Mouse (Mus musculus): ENCODE measurements at regions not wholly inside any gene's neighbourhood (a gene's known extent, or its start where the extent isn't known, plus 50 kb on each side); places are given as distances from the start of the nearest gene placed in this dataset.

DNA sequence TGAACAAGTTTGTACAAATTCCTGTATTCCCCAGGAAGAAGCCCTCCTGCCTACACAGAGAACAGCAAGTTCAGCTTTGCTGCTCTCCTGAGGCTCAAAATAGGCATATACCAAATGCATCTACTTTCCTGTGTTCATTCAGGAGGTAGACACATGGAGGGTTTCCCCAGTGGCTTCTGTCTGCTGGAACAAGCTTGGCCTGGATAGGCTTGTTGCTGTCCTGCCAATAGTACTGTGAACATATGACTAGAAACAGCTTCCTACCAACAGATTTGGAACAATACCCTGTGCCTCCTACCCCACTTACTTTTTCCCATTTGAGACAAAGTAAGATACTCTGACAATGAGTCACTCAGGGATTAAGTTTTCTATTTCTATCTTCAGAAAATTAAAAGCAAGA, 93.8 kb upstream of the Wdpcp start:
- in situ Hi-C loops (cut with MboI, MseI) = no loop called here

DNA sequence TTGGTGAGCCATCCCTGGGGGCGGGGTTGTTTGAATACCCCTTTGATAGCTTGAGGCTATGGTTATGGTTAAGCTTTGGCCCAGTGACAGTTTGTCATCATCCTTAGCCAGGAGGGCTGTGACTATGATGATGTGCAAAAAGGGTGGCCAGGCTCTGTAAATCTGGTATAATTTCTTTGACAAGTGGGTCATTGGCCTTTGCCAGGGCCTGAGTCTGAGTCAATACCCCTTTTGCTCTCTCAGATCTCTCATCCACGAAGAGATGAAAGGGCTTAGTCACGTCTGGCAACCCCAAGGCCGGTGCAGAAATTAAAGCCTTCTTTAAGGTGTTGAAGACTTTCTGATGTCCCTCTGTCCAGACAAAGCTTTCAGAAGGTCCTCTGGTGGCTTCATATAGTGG, 99.7 kb upstream of the Ugp2 start:
- in situ Hi-C loops (cut with MboI, MseI) = no loop called here

DNA sequence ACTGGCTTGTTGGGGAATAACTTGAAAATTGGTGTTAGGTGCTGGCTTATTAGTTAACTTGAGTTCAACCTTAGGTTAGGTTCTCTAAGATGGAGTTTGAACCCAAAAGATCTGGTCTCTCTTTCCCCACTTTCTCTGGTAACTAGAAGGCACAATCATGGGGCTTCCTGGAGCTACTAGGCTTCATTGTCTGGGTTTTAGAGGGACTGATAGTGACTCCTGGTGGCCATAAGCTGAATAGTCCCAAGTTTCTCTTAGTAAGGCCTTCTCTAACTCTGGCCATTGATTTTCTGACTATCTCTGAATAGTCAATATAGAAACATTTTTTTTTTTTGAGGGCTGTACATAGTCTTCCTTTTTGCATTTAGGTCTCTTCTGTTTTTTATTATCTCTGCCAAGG, 97.5 kb upstream of the Ugp2 start:
- in situ Hi-C loops (cut with MboI, MseI) = loop anchor here (10.0 kb wide), 2 partner anchors 424 to 684 kb away; no protein-coding TSS in a partner anchor

DNA sequence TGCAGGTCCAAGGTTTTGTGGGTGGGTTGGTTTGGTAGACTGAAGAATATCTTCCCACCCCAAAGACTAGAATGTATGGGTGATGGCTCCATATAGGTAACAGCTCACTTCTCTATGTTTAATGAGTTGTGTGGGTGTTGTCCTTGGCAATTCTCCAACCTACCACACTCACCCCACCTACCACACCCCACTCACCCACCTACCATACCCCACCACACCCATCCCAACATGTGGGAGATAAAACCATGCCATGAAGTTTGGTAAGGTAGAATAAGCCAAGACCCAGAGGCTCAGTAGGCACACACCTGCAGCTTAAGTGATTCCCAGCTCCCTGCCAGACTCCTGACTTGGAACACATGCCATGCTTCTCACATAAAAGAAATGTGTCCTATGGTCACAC, 89.0 kb upstream of the Ugp2 start:
- in situ Hi-C loops (cut with MboI, MseI) = loop anchor here (5.0 to 10.0 kb wide), 3 partner anchors 153 to 675 kb away; no protein-coding TSS in a partner anchor

DNA sequence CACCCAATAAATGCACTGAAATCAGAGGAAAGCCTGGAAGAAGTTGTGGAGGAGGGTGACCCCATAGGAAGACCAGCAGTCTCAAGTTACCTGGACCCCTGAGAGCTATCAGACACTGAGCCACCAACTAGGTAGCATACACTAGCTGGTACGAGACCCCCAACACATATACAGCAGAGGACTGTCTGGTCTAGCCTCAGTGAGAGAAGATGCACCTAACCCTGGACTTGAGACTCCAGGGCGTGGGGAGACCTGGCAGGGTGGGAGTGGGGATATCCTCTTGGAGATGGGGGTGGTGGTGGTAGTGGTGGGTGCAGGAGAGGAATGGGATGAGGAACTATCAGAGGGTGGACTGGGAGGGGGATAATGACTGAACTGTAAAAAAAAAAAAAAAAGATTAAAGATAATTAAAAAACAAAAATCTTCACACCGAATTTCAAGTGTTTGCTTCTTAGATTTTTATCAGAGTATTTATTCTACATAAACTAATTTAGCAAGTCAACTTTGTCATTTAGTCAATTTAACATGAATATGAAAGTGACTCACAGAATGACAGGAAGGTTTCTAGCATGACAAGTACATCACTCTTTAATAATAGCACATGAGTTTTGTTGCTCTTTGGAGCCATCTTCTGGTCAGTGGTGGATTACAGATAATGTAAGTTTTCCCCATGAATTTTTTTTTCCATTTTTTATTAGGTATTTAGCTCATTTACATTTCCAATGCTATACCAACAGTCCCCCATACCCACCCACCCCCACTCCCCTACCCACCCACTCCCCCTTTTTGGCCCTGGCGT, 82.5 kb upstream of the Ugp2 start:
- in situ Hi-C loops (cut with MboI, MseI) = loop anchor here in 1 of 2 experiments (10.0 kb wide), 1 partner anchor 659 kb away; no protein-coding TSS in a partner anchor

DNA sequence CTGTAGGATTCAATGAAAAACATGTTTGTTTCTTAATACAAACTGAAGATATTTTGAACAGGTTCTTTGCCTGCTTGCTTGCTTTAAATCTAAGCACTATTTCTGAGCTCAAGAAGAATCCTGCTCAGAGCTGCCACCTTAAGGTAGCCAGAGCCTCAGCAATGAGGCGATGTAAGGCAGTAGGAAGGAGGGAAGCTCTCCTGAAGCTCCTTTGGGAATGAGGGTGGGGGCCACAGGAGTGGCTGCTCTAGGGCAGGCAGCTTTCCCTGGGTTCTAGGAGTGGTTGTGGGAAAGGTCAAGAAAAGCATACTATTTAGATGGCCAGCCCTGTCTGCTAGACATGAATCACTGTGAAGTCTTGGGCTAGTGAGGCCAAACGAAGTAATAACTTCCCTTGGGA, 62.7 kb upstream of the Ugp2 start:
- in situ Hi-C loops (cut with MboI, MseI) = no loop called here

DNA sequence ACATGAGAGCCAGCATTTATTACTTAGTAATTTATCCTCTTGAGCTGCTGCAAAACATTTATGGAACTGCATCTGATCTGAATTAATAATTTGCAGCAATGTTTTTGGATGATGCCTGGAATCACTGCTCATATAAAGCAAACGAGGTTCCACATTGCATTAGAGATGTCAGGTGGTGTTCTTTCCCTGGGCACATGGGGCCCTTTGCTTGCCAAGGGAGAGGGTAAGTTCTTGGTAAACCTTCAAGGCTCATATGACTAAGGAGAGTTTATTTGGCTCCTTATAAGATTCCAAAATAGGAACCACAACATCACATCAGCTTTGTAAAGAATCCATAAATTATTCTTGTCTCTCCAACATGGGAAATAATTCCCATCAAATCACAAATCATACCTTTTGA, 59.0 kb upstream of the Ugp2 start:
- in situ Hi-C loops (cut with MboI, MseI) = no loop called here

DNA sequence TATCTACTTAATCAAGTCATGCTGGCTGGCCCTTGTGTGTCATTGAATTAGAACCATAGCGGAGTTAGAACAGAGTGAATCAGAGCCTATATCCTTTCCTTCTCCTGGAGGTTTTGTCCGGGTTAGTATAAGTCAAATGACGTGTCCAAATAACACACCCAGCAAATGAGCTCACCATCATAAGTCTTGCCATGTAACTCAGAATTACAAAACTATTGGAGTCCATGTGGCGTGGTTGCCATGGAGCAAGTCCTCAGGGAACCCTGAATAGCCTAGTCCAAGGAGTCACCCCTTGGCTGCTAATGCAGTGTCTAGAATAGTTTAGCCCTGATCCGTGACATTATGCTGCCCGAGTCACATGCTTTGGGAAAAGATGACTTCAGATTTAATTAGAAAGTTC, 57.7 kb upstream of the Ugp2 start:
- in situ Hi-C loops (cut with MboI, MseI) = no loop called here

DNA sequence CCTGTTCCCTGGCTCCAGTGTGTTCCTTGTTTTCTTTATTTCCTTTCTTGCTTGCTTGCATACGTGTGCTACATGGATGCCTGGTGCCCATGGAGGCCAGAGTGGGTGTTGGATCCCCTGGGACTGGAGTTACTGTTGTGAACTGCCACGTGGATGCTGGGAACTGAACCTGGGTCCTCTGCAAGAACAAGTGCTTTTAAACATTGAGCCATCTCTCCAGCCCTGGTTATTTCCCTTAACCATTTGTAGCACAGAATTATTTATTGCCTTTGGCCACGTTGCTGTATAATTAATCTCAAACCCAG, 57.0 kb upstream of the Ugp2 start:
- in situ Hi-C loops (cut with MboI, MseI) = no loop called here

DNA sequence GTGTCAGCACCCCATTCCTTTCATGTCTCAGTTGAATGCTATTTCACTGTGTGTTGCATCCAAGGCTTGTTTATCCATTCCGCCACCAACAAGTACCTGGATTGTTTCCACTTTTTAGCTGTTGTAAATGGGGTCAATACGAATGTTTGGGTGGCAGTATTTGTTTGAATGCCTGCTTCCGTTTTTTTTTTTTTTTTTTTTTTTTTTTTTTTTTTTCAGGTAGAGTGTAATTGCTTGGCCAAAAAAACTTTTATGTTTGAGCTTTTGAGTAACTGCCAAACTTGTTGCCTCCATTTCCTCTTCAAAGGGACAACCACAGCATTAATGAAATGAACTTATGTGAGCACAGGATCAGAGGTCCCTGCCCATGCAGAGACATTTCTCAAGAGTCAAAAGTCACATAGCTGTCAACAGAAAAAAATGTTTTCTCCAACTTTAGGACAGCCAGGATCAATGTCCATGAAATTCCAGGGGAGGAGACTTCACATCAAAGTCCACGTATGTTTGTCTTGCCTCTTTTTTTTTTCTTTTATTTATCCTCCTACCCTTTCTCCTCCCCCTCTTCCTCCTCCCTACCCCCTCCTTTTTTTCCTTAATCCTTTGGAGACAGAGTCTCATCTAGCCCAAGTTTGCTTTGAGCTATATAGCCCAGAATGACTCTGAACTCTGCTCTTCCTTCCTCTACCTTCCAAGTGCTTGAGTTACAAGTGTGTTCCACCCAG, 56.5 kb upstream of the Ugp2 start:
- in situ Hi-C loops (cut with MboI, MseI) = no loop called here

DNA sequence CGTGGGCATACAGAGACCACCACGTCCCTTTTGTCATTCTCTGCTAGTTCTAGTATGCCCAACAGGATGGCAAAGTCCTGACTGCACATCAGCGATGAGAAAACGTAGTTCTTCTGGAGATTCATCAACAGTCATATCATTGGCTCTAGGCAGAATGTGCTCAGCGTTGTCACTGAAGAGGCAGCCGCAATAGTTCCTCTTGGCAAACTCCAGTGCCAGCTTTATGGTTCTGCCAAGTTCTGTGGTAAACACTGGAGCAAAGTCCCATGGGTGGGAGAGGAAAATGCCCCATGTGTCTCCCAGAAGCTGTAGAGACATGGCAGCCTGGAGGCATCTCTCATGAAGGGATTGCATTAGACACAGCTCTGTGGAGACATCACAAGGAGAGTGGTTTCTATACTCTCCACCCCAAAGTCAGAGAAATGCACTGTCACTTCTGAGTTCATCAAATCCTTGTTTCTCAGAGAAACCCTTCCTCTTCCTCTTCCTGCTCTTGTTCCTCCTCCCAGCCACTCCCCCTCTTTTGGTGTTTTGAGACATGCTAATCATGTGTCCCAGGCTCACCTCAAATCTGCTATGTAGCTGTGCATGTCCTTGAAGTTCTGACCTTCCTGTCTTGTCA, 54.6 kb upstream of the Ugp2 start:
- in situ Hi-C loops (cut with MboI, MseI) = no loop called here

DNA sequence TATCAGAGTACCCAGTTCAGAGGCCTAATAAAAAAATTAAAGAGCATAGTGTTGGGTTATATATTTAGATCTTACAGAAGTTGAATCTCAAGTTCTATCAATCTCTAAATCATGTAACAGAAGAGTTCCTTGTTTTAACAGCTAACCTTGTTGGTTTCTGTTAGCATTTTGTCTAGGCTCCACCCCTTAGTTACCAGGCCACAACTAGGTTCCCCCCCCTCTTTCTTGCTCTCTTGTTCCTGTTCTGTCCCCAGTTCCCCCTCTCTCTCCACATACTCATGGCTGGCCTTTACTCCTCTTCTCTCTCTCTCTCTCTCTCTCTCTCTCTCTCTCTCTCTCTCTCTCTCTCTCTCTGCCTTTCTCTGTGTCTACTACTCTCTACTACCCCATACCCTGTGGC, 53.3 kb upstream of the Ugp2 start:
- in situ Hi-C loops (cut with MboI, MseI) = no loop called here

DNA sequence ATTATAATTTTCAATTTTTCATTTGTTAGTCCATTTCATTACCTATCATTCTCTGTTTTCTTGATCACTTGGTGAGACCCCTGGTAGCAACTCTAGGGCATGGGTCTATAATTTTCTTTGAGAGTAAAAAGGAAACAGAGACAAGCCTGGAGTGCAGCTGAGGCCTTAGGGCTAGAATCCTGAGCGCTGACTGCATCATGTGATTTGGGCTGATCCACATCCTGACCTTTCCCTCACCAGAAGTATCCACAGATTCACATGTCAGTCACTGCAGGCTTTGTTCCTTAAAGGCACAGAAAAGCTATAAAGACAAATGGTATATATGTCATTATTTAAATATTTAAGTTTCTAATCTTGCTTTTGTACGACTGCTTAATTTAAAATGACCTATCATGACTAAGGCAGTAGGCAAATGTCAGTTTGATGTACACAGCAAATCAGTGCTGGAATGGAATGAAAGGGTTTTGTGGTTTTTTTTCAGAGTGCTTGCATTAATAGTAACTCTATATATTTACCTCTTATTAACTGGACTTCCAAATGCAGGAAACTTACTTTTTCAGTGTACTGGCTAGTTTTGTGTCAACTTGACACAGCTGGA, 51.4 kb upstream of the Ugp2 start:
- in situ Hi-C loops (cut with MboI, MseI) = no loop called here

All from T-helper 17 cell (primary cell).